Mouse (Mus musculus) hindbrain, embryonic 15.5 days (tissue): ENCODE data around the gene Klhl9. TPM values are rescaled to one million over a fixed set of nuclear protein-coding genes. Genes with fewer than 3 reads are reported as not detected.
A peak's percentile ranks its signal among the peaks of the same experiment; 100 is the strongest.

Experiments
- ATAC-seq: fragments of 200-750 bp; cut with Nextera tagmentation; 2 replicates; pipeline ENCODE4 v1.8.0; 2017; ENCODE audit warnings: low read depth, moderate number of reproducible peaks, moderate TSS enrichment; ENCODE audit not compliant: low FRiP score
- H3K27ac ChIP-seq: fragments of 300-500 bp; sonication (generic); replicated peaks from 2 replicates; pipeline ENCODE4 v1.5.1; 2015; ENCODE audit warnings: mild to moderate bottlenecking, inconsistent platforms
- H3K27me3 ChIP-seq: fragments of 300-500 bp; sonication (generic); 2 replicates; pipeline ENCODE4 v1.6.1; 2015; ENCODE audit warnings: control low read depth, inconsistent platforms
- H3K36me3 ChIP-seq: fragments of 300-500 bp; sonication (generic); 2 replicates; pipeline ENCODE4 v1.6.1; 2015; ENCODE audit warnings: control low read depth, inconsistent platforms
- H3K4me1 ChIP-seq: fragments of 300-500 bp; sonication (generic); replicated peaks from 2 replicates; pipeline ENCODE4 v1.6.1; 2015; ENCODE audit warnings: control low read depth, inconsistent platforms
- H3K4me2 ChIP-seq: fragments of 300-500 bp; sonication (generic); 2 replicates; pipeline ENCODE4 v1.6.1; 2015; ENCODE audit warnings: moderate library complexity, mild to moderate bottlenecking, inconsistent platforms
- H3K4me3 ChIP-seq: fragments of 300-500 bp; sonication (generic); 2 replicates; pipeline ENCODE4 v1.5.1; 2015; ENCODE audit warnings: mild to moderate bottlenecking, inconsistent platforms
- H3K9ac ChIP-seq: fragments of 300-500 bp; sonication (generic); 2 replicates; pipeline ENCODE4 v1.6.1; 2015; ENCODE audit warnings: inconsistent platforms
- H3K9me3 ChIP-seq: fragments of 300-500 bp; sonication (generic); 2 replicates; pipeline ENCODE4 v1.6.1; 2016; ENCODE audit warnings: control low read depth, inconsistent platforms
- WGBS: fragments of 180-500 bp; shearing (Covaris S2); methylation state at CpG from one replicate; pipeline ENCODE4 v1.1.7; 2015; 5-methylcytosine and 5-hydroxymethylcytosine counted together
- polyA plus RNA-seq: library from polyadenylated mRNA; unstranded; fragments of >200 nt; fragmentation: Nextera tagmentation; extraction: Ambion mirVana; gene quantifications from 2 replicates; pipeline ENCODE4 v1.2.1, GENCODE M21; 2015

Klhl9 gene
- polyA plus RNA-seq, 1 experiment from 2014 or later, result 103 TPM

- Histone ChIP-seq H3K27ac (no peak overlapping the region), H3K4me1 (no peaks in the 10 kb centered on the region), H3K4me3 (no peak overlapping the region), H3K36me3 (no peaks in the 10 kb centered on the region), H3K27me3 (no peaks in the 10 kb centered on the region), H3K9me3 (no peaks in the 10 kb centered on the region), H3K4me2 (no peak overlapping the region), H3K9ac (no peak overlapping the region)
- 72% methylated on average over 3 of the region's 3 CpGs for WGBS
- no peak for ATAC-seq
Observed at GRCm38 (mm10) chr4:88744207-88744606, 21.9 kb upstream of the Klhl9 start.

- no peaks in the 10 kb centered on the region for H3K4me1 ChIP-seq
- no peak overlapping the region for H3K9ac ChIP-seq
- H3K9me3 ChIP-seq, result no peaks in the 10 kb centered on the region
- H3K27ac ChIP-seq, result no peak overlapping the region
- H3K27me3 ChIP-seq, result no peaks in the 10 kb centered on the region
- ATAC-seq, result no peak
- no peaks in the 10 kb centered on the region for H3K36me3 ChIP-seq
- no peak overlapping the region for H3K4me3 ChIP-seq
- no peak overlapping the region for H3K4me2 ChIP-seq
- WGBS, result 81% methylated on average over 7 of the region's 7 CpGs
Observed at GRCm38 (mm10) chr4:88742771-88743371, 20.6 kb upstream of the Klhl9 start.

- no peaks in the 10 kb centered on the region for H3K36me3 ChIP-seq
- H3K9me3 ChIP-seq, result no peaks in the 10 kb centered on the region
- no peaks in the 10 kb centered on the region for H3K27me3 ChIP-seq
- no peak overlapping the region for H3K9ac ChIP-seq
- no peaks in the 10 kb centered on the region for H3K4me1 ChIP-seq
- H3K4me3 ChIP-seq, result no peak overlapping the region
- ATAC-seq, result no peak
- no peak overlapping the region for H3K4me2 ChIP-seq
- no peak overlapping the region for H3K27ac ChIP-seq
- WGBS, result 94% methylated on average over 4 of the region's 4 CpGs
Observed at GRCm38 (mm10) chr4:88741426-88741825, 19.2 kb upstream of the Klhl9 start.

- Histone ChIP-seq H3K36me3 (no peaks in the 10 kb centered on the region), H3K27me3 (no peaks in the 10 kb centered on the region), H3K9ac (no peak overlapping the region), H3K4me3 (no peak overlapping the region), H3K4me1 (no peaks in the 10 kb centered on the region), H3K27ac (no peak overlapping the region), H3K4me2 (no peak overlapping the region), H3K9me3 (no peaks in the 10 kb centered on the region)
- WGBS, result 93% methylated on average over 6 of the region's 6 CpGs
- ATAC-seq, result no peak
Observed at GRCm38 (mm10) chr4:88739036-88739435, 16.8 kb upstream of the Klhl9 start.

- 2% methylated on average over 2 of the region's 2 CpGs for WGBS
- Histone ChIP-seq H3K4me1 (no peaks in the 10 kb centered on the region), H3K27ac (no peak overlapping the region), H3K27me3 (no peaks in the 10 kb centered on the region), H3K4me2 (no peak overlapping the region), H3K9ac (no peak overlapping the region), H3K36me3 (no peaks in the 10 kb centered on the region), H3K9me3 (no peaks in the 10 kb centered on the region), H3K4me3 (no peak overlapping the region)
- no peak for ATAC-seq
Observed at GRCm38 (mm10) chr4:88738480-88738879, 16.2 kb upstream of the Klhl9 start.

- no peaks in the 10 kb centered on the region for H3K36me3 ChIP-seq
- H3K27me3 ChIP-seq, result no peaks in the 10 kb centered on the region
- 0% methylated on average over 1 of the region's 1 CpGs for WGBS
- H3K9me3 ChIP-seq, result no peaks in the 10 kb centered on the region
- no peaks in the 10 kb centered on the region for H3K4me1 ChIP-seq
- no peak overlapping the region for H3K27ac ChIP-seq
- H3K4me2 ChIP-seq, result no peak overlapping the region
- no peak for ATAC-seq
- H3K9ac ChIP-seq, result no peak overlapping the region
- no peak overlapping the region for H3K4me3 ChIP-seq
Observed at GRCm38 (mm10) chr4:88727324-88727723, 5.1 kb upstream of the Klhl9 start.

GRCm38 (mm10) chr4:88726727-88727126 is 4.5 kb upstream of the Klhl9 start:
- 88% methylated on average over 6 of the region's 6 CpGs for WGBS
- ATAC-seq, result no peak
- Histone ChIP-seq H3K36me3 (no peaks in the 10 kb centered on the region), H3K4me1 (no peaks in the 10 kb centered on the region), H3K4me2 (no peak overlapping the region), H3K4me3 (no peak overlapping the region), H3K9ac (no peak overlapping the region), H3K27me3 (no peaks in the 10 kb centered on the region), H3K27ac (no peak overlapping the region), H3K9me3 (no peaks in the 10 kb centered on the region)

- Histone ChIP-seq H3K9me3 (no peaks in the 10 kb centered on the region), H3K9ac (no peak overlapping the region), H3K4me3 (no peak overlapping the region), H3K4me2 (no peak overlapping the region), H3K27me3 (no peaks in the 10 kb centered on the region), H3K4me1 (peaks cover 26% of the 10 kb centered on the region), H3K36me3 (peaks cover 7% of the 10 kb centered on the region; the same call in 1 of the 2 replicates), H3K27ac (no peak overlapping the region)
- WGBS, result 70% methylated on average over 8 of the region's 8 CpGs
- no peak for ATAC-seq
Observed at GRCm38 (mm10) chr4:88723497-88724090, 1.3 kb upstream of the Klhl9 start.

GRCm38 (mm10) chr4:88718715-88719114 is 3.5 kb downstream of the Klhl9 start:
- Histone ChIP-seq H3K9ac (peak overlapping the region; percentile 19), H3K36me3 (peaks cover 24% of the 10 kb centered on the region), H3K27me3 (no peaks in the 10 kb centered on the region), H3K4me2 (peak overlapping the region; percentile 77), H3K4me3 (peak overlapping the region; percentile 30), H3K27ac (no peak overlapping the region), H3K9me3 (no peaks in the 10 kb centered on the region), H3K4me1 (peaks cover 45% of the 10 kb centered on the region)
- ATAC-seq, result no peak
- 58% methylated on average over 1 of the region's 1 CpGs for WGBS

- Histone ChIP-seq H3K4me3 (no peak overlapping the region), H3K9ac (no peak overlapping the region), H3K36me3 (peaks cover 19% of the 10 kb centered on the region), H3K27ac (no peak overlapping the region), H3K27me3 (no peaks in the 10 kb centered on the region), H3K4me2 (no peak overlapping the region), H3K4me1 (peaks cover 32% of the 10 kb centered on the region), H3K9me3 (no peaks in the 10 kb centered on the region)
- no peak for ATAC-seq
Observed at GRCm38 (mm10) chr4:88715059-88715458, 7.2 kb downstream of the Klhl9 start.

- no peaks in the 10 kb centered on the region for H3K9me3 ChIP-seq
- H3K4me1 ChIP-seq, result peaks cover 26% of the 10 kb centered on the region
- no peak overlapping the region for H3K9ac ChIP-seq
- WGBS, result 88% methylated on average over 1 of the region's 1 CpGs
- no peak overlapping the region for H3K4me2 ChIP-seq
- no peaks in the 10 kb centered on the region for H3K27me3 ChIP-seq
- no peak overlapping the region for H3K4me3 ChIP-seq
- H3K27ac ChIP-seq, result no peak overlapping the region
- H3K36me3 ChIP-seq, result peaks cover 20% of the 10 kb centered on the region
- no peak for ATAC-seq
Observed at GRCm38 (mm10) chr4:88714281-88714680, 8.0 kb downstream of the Klhl9 start.

- Histone ChIP-seq H3K36me3 (0 out of 2 replicates have a peak, but pooled peaks cover 3% of the 10 kb centered on the region), H3K9ac (no peak overlapping the region), H3K27me3 (no peaks in the 10 kb centered on the region), H3K4me1 (no peaks in the 10 kb centered on the region), H3K4me2 (no peak overlapping the region), H3K4me3 (no peak overlapping the region), H3K27ac (no peak overlapping the region), H3K9me3 (no peaks in the 10 kb centered on the region)
- WGBS, result 95% methylated on average over 1 of the region's 1 CpGs
- no peak for ATAC-seq
Observed at GRCm38 (mm10) chr4:88707128-88707826, 15.0 kb downstream of the Klhl9 start.
